Comparison of ENCODE assay signal across 8 mouse cellular contexts in genomic region chr2:29271803-29272518, GRCm38 (mm10). TPM values are rescaled to one million over a fixed set of nuclear protein-coding genes. Genes with fewer than 3 reads are reported as not detected.
A peak's percentile ranks its signal among the peaks of the same experiment; 100 is the strongest.
DNase-seq lines count a peak whose midpoint lies in the region; ATAC-seq and TF ChIP-seq lines count a peak whose summit lies in the region.

No protein-coding gene starts in this region.

- DNase-seq in adrenal gland, postnatal 14 days: peak; percentile 59
- peak; percentile 74 for DNase-seq in hindbrain, postnatal 0 days (ENCODE audit: low spot score)
- no peak for DNase-seq in B cell, adult 2 months
- no peak for DNase-seq in right cerebral cortex, adult 18-20 months

- no peaks in the 10 kb centered on the region for H3K9me3 ChIP-seq in forebrain, embryonic 12.5 days
- no peaks in the 10 kb centered on the region for H3K9me3 ChIP-seq in forebrain, embryonic 16.5 days (ENCODE audit: control insufficient read depth, low read length)
- H3K9me3 ChIP-seq in hindbrain, postnatal 0 days (ENCODE audit: low read length): no peaks in the 10 kb centered on the region

- no peak for ATAC-seq in forebrain, embryonic 12.5 days (ENCODE audit: low FRiP score)
- ATAC-seq in forebrain, embryonic 16.5 days: no peak
- ATAC-seq in hindbrain, postnatal 0 days: peak; percentile 64; the same call in 1 of the 2 replicates
- peak; percentile 34; the same call in 1 of the 2 replicates for ATAC-seq in megakaryocyte-erythroid progenitor cell, adult 5-6 weeks (replicated peaks; ENCODE audit: low FRiP score, low TSS enrichment, poor library complexity, severe bottlenecking)
- no peak for ATAC-seq in activated CD4-positive, CD25-positive, alpha-beta regulatory T cell, adult 4 months

- H3K27ac ChIP-seq in forebrain, embryonic 12.5 days: 0 out of 2 replicates have a peak overlapping the region, but pooled peaks have one; percentile 14
- no peak overlapping the region for H3K27ac ChIP-seq in forebrain, embryonic 16.5 days (ENCODE audit: low read length)
- peak overlapping the region; percentile 17; the same call in 1 of the 2 replicates for H3K27ac ChIP-seq in hindbrain, postnatal 0 days

- no peaks in the 10 kb centered on the region for H3K27me3 ChIP-seq in forebrain, embryonic 12.5 days
- H3K27me3 ChIP-seq in forebrain, embryonic 16.5 days (replicated peaks; ENCODE audit: control insufficient read depth, insufficient read depth, low read length): no peaks in the 10 kb centered on the region
- no peaks in the 10 kb centered on the region for H3K27me3 ChIP-seq in hindbrain, postnatal 0 days (ENCODE audit: insufficient read depth, low read length)

- WGBS in forebrain, embryonic 12.5 days: 52% methylated on average over 7 of the region's 7 CpGs
- 44% methylated on average over 7 of the region's 7 CpGs for WGBS in forebrain, embryonic 16.5 days
- 29% methylated on average over 7 of the region's 7 CpGs for WGBS in hindbrain, postnatal 0 days

- no peak overlapping the region for H3K4me3 ChIP-seq in forebrain, embryonic 12.5 days (replicated peaks)
- no peak overlapping the region for H3K4me3 ChIP-seq in forebrain, embryonic 16.5 days (replicated peaks; ENCODE audit: low read length)
- H3K4me3 ChIP-seq in hindbrain, postnatal 0 days (ENCODE audit: low read length): no peak overlapping the region

- no peaks in the 10 kb centered on the region for H3K36me3 ChIP-seq in forebrain, embryonic 12.5 days (replicated peaks)
- no peaks in the 10 kb centered on the region for H3K36me3 ChIP-seq in forebrain, embryonic 16.5 days (ENCODE audit: control insufficient read depth, insufficient read depth)
- H3K36me3 ChIP-seq in hindbrain, postnatal 0 days (ENCODE audit: insufficient read depth, low read length): no peaks in the 10 kb centered on the region

- peaks cover 21% of the 10 kb centered on the region for H3K4me1 ChIP-seq in forebrain, embryonic 12.5 days
- H3K4me1 ChIP-seq in forebrain, embryonic 16.5 days (replicated peaks; ENCODE audit: control insufficient read depth, insufficient read depth, low read length): peaks cover 9% of the 10 kb centered on the region
- H3K4me1 ChIP-seq in hindbrain, postnatal 0 days (ENCODE audit: insufficient read depth, low read length): peaks cover 21% of the 10 kb centered on the region

- H3K4me2 ChIP-seq in forebrain, embryonic 12.5 days: no peak overlapping the region
- no peak overlapping the region for H3K4me2 ChIP-seq in forebrain, embryonic 16.5 days (ENCODE audit: low read length)
- no peak overlapping the region for H3K4me2 ChIP-seq in hindbrain, postnatal 0 days (ENCODE audit: low read depth, low read length)

- no peak for TF ChIP-seq CTCF in hindbrain, postnatal 0 days (IDR thresholded peaks at IDR 0.05; ENCODE audit: low read depth)

- no peak overlapping the region for H3K9ac ChIP-seq in forebrain, embryonic 12.5 days
- H3K9ac ChIP-seq in forebrain, embryonic 16.5 days (replicated peaks; ENCODE audit: low read depth, low read length): no peak overlapping the region
- H3K9ac ChIP-seq in hindbrain, postnatal 0 days (replicated peaks; ENCODE audit: low read length): no peak overlapping the region

RNA-seq across cellular contexts. Expression of gene Ntng2, which starts 19.2 kb away (rescaled TPM):
- polyA plus RNA-seq in forebrain, embryonic 12.5 days (2016; fragmentation: Nextera tagmentation; extraction: Ambion mirVana): 3.0 and 3.8 TPM in 2 replicates
- polyA plus RNA-seq in forebrain, embryonic 16.5 days (2015; fragmentation: Nextera tagmentation; extraction: Ambion mirVana): 9.1 and 10.3 TPM in 2 replicates
- 20.6 and 25.2 TPM in 2 replicates for total RNA-seq in adrenal gland, postnatal 14 days (2021)
- 30.3 and 34.5 TPM in 2 replicates for total RNA-seq in hindbrain, postnatal 0 days (2014; rRNA removed)
- 3.4 and 4.6 TPM in 2 replicates for polyA plus RNA-seq in hindbrain, postnatal 0 days (2015; fragmentation: Nextera tagmentation; extraction: Ambion mirVana)
- 2.3 and 2.8 TPM in 2 replicates for total RNA-seq in megakaryocyte-erythroid progenitor cell, adult 5-6 weeks (2014; fragmentation: Nextera tagmentation)
- not detected in 2 replicates for total RNA-seq in megakaryocyte-erythroid progenitor cell, adult 5-6 weeks (2017)
- 1 to 10 TPM; 3.8 to 5.7 TPM for polyA plus RNA-seq in activated CD4-positive, CD25-positive, alpha-beta regulatory T cell, adult 4 months (2017; shearing (Covaris generic))

Comparison
In these comparisons a context has a peak if more than half of its experiments do, and no peak if none do; other contexts are left out.
1. ATAC-seq: peak in hindbrain, postnatal 0 days (single experiment) and megakaryocyte-erythroid progenitor cell, adult 5-6 weeks (single experiment); none in forebrain, embryonic 12.5 days (single experiment), forebrain, embryonic 16.5 days (single experiment) and activated CD4-positive, CD25-positive, alpha-beta regulatory T cell, adult 4 months (single experiment).
2. DNase-seq: peak in adrenal gland, postnatal 14 days (single experiment) and hindbrain, postnatal 0 days (single experiment); none in B cell, adult 2 months (0 of 2) and right cerebral cortex, adult 18-20 months (single experiment).